Mouse (Mus musculus) forebrain, postnatal 0 days (tissue): ENCODE measurements around the gene Gm5269. TPM values are rescaled to one million over a fixed set of nuclear protein-coding genes. Genes with fewer than 3 reads are reported as not detected.

Experiments
- ATAC-seq: fragments of 200-750 bp; cut with Nextera tagmentation; 2 replicates; pipeline ENCODE4 v1.8.0; 2017; ENCODE audit warnings: mild to moderate bottlenecking, moderate library complexity
- DNase-seq: peaks from one replicate; pipeline ENCODE4 v3.0.0-alpha.2; 2015
- H3K27ac ChIP-seq: fragments of 300-500 bp; sonication (generic); 2 replicates; pipeline ENCODE4 v1.5.1; 2014; ENCODE audit warnings: low read depth, mild to moderate bottlenecking, antibody characterized with exemption, low read length, moderate library complexity, mixed read lengths
- H3K27me3 ChIP-seq: fragments of 300-500 bp; sonication (generic); 2 replicates; pipeline ENCODE4 v1.6.1; 2014; ENCODE audit warnings: mild to moderate bottlenecking, low read length, mixed read lengths; ENCODE audit not compliant: insufficient read depth
- H3K36me3 ChIP-seq: fragments of 300-500 bp; sonication (generic); 2 replicates; pipeline ENCODE4 v1.6.1; 2014; ENCODE audit warnings: mild to moderate bottlenecking, moderate library complexity; ENCODE audit not compliant: insufficient read depth
- H3K4me1 ChIP-seq: fragments of 300-500 bp; sonication (generic); 2 replicates; pipeline ENCODE4 v1.6.1; 2014; ENCODE audit warnings: antibody characterized with exemption; ENCODE audit not compliant: insufficient read depth
- H3K4me2 ChIP-seq: fragments of 300-500 bp; sonication (generic); 2 replicates; pipeline ENCODE4 v1.6.1; 2014; ENCODE audit warnings: low read depth, mild to moderate bottlenecking, moderate library complexity
- H3K4me3 ChIP-seq: fragments of 300-500 bp; sonication (generic); 2 replicates; pipeline ENCODE4 v1.5.1; 2014; ENCODE audit warnings: low read depth, low read length, mixed read lengths
- H3K9ac ChIP-seq: fragments of 300-500 bp; sonication (generic); 2 replicates; pipeline ENCODE4 v1.6.1; 2014; ENCODE audit warnings: mild to moderate bottlenecking
- H3K9me3 ChIP-seq: fragments of 300-500 bp; sonication (generic); 2 replicates; pipeline ENCODE4 v1.6.1; 2016; ENCODE audit warnings: low read length
- CTCF ChIP-seq: sonication (generic); IDR thresholded peaks from 2 replicates; pipeline ENCODE4 v1.5.1; 2016; ENCODE audit warnings: antibody characterized with exemption, control low read depth, low read depth
- WGBS: fragments of 180-500 bp; shearing (Covaris S2); extraction: QIAGEN DNeasy Blood & Tissue Kit; methylation state at CpG from one replicate; pipeline ENCODE4 v1.1.7; 2014; 5-methylcytosine and 5-hydroxymethylcytosine counted together
- polyA plus RNA-seq: library from polyadenylated mRNA; unstranded; fragments of >200 nt; fragmentation: Nextera tagmentation; extraction: Ambion mirVana; gene quantifications from 2 replicates; pipeline ENCODE4 v1.2.1, GENCODE M21; 2015
- total RNA-seq: library from RNA; depleted of rRNA; stranded (reverse); fragments of >200 nt; gene quantifications from 2 replicates; pipeline ENCODE4 v1.2.3, GENCODE M21; 2014

Gene Gm5269
- total and polyA plus RNA-seq, 2 experiments from 2014 or later = not detected

GRCm38 (mm10) chr1:45866288-45867018 lies 23.6 kb downstream of the Gm5269 start:
- DNase-seq (no peak), ATAC-seq (no peak)
- H3K36me3 ChIP-seq = no peaks in the 10 kb centered on the region
- H3K9ac ChIP-seq = no peak overlapping the region
- WGBS = 70% methylated on average over 3 of the region's 3 CpGs
- H3K27me3 ChIP-seq = no peaks in the 10 kb centered on the region
- no peak overlapping the region for H3K27ac ChIP-seq
- H3K9me3 ChIP-seq = no peaks in the 10 kb centered on the region
- no peaks in the 10 kb centered on the region for H3K4me1 ChIP-seq
- no peak overlapping the region for H3K4me2 ChIP-seq
- H3K4me3 ChIP-seq = no peak overlapping the region
- TF ChIP-seq CTCF = no peak

DNA sequence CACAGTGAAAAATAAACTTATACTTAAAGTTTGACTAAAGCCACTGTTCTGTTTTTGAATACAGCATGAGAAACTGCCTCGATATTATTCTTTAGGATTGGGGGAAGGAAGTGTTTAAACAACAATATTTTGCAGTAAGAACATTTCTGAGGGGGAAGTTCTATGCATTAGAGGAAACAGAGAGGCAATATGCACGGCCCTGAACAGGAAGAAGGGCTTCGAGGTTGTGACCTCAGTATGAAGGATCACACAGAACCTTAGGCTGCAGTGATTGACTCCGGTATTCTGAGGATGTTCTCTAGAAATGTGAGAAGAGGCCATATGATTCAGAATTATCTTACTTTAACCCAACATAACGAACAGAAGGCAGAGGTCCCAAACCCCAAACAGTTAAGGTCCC lies 24.3 kb downstream of the Gm5269 start:
- no peak for TF ChIP-seq CTCF
- no peaks in the 10 kb centered on the region for H3K27me3 ChIP-seq
- H3K27ac ChIP-seq = no peak overlapping the region
- no peaks in the 10 kb centered on the region for H3K4me1 ChIP-seq
- DNase-seq = no peak
- H3K4me2 ChIP-seq = no peak overlapping the region
- H3K9me3 ChIP-seq = no peaks in the 10 kb centered on the region
- H3K36me3 ChIP-seq = no peaks in the 10 kb centered on the region
- H3K4me3 ChIP-seq = no peak overlapping the region
- no peak for ATAC-seq
- 85% methylated on average over 5 of the region's 5 CpGs for WGBS
- H3K9ac ChIP-seq = no peak overlapping the region

DNA sequence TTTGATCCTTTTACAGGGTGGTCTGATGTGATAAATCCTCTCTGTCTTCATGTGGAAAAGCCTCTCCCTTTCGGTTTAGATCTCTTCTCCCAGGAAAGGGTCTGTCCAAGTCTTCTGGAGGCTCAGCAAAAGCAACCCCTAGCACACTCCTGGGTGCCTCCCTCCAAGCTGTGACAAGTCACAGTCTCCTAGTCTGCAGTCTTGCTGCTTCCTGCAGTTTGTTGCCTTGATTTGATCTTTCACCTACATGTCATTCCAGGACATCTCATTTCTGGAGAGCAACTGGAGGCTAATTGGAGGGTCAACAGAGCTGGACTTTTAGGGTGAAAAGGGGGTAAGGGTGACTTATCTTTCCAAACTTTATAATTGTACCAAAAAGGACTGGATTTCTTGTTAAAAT lies 24.8 kb downstream of the Gm5269 start:
- H3K4me1 ChIP-seq = no peaks in the 10 kb centered on the region
- no peak overlapping the region for H3K9ac ChIP-seq
- no peak for TF ChIP-seq CTCF
- H3K4me2 ChIP-seq = no peak overlapping the region
- H3K36me3 ChIP-seq = no peaks in the 10 kb centered on the region
- no peak for ATAC-seq
- DNase-seq = no peak
- 65% methylated on average over 1 of the region's 1 CpGs for WGBS
- H3K27me3 ChIP-seq = no peaks in the 10 kb centered on the region
- no peaks in the 10 kb centered on the region for H3K9me3 ChIP-seq
- H3K4me3 ChIP-seq = no peak overlapping the region
- H3K27ac ChIP-seq = no peak overlapping the region

GRCm38 (mm10) chr1:45864564-45865014 lies 25.5 kb downstream of the Gm5269 start:
- Histone ChIP-seq H3K4me3 (no peak overlapping the region), H3K9ac (no peak overlapping the region), H3K36me3 (no peaks in the 10 kb centered on the region), H3K4me1 (no peaks in the 10 kb centered on the region), H3K4me2 (no peak overlapping the region), H3K27ac (no peak overlapping the region), H3K9me3 (no peaks in the 10 kb centered on the region), H3K27me3 (no peaks in the 10 kb centered on the region)
- no peak for DNase-seq
- WGBS = 60% methylated on average over 4 of the region's 4 CpGs
- ATAC-seq = no peak
- TF ChIP-seq CTCF = no peak

DNA sequence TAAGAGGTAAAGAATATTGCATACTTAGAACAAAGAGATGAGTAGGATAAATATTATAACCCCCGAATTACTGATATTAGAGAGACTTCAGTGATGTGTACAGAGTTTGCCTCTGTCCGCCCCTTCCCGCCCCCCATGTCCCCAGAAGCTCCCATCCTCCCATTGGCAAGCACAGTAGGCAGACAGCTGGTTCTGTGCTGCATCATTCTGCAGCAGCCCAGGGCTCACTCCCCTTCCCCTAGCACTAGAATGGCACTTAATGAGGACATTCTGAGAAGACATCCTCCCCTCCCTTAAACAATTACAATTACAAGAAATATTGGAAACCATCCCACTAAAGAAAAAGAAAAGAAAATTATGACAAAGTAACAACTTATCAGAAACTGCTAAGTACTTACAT lies 26.4 kb downstream of the Gm5269 start:
- no peaks in the 10 kb centered on the region for H3K9me3 ChIP-seq
- no peak overlapping the region for H3K9ac ChIP-seq
- H3K27me3 ChIP-seq = no peaks in the 10 kb centered on the region
- H3K27ac ChIP-seq = no peak overlapping the region
- no peak for TF ChIP-seq CTCF
- DNase-seq (no peak), ATAC-seq (no peak)
- H3K4me3 ChIP-seq = no peak overlapping the region
- H3K36me3 ChIP-seq = no peaks in the 10 kb centered on the region
- WGBS = 90% methylated on average over 3 of the region's 3 CpGs
- no peak overlapping the region for H3K4me2 ChIP-seq
- no peaks in the 10 kb centered on the region for H3K4me1 ChIP-seq

GRCm38 (mm10) chr1:45861162-45861561 lies 28.9 kb downstream of the Gm5269 start:
- no peak for ATAC-seq
- Histone ChIP-seq H3K27me3 (no peaks in the 10 kb centered on the region), H3K9me3 (no peaks in the 10 kb centered on the region), H3K9ac (no peak overlapping the region), H3K4me3 (no peak overlapping the region), H3K4me1 (no peaks in the 10 kb centered on the region), H3K4me2 (no peak overlapping the region), H3K36me3 (no peaks in the 10 kb centered on the region), H3K27ac (no peak overlapping the region)
- no peak for TF ChIP-seq CTCF
- DNase-seq = no peak

DNA sequence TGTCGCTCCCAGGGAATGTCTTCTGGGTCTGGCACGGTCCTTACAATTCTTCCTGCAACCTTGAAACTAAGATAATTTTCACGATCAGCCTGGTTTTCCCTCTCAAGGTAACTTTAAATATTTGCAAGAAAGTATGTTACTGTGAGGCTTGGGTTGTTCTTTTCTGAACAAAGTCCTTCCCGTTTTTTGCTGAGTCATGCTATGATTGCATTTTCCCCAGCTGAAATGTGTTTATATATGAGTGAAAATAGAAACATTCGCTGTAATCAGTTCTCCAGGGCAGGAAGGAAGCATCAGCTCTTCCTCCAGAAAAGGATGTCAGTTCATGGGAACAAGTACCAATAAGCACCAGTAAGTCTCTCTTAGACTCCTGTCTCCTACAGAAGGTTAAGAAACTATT lies 29.7 kb downstream of the Gm5269 start:
- Histone ChIP-seq H3K9me3 (no peaks in the 10 kb centered on the region), H3K9ac (no peak overlapping the region), H3K4me1 (no peaks in the 10 kb centered on the region), H3K4me3 (no peak overlapping the region), H3K36me3 (no peaks in the 10 kb centered on the region), H3K4me2 (no peak overlapping the region), H3K27ac (no peak overlapping the region), H3K27me3 (no peaks in the 10 kb centered on the region)
- ATAC-seq (no peak), DNase-seq (no peak)
- no peak for TF ChIP-seq CTCF
- 74% methylated on average over 5 of the region's 5 CpGs for WGBS
